ENCODE assay signal across 14 mouse cellular contexts in genomic region chr5:136395600-136396195, GRCm38 (mm10).
DNase-seq lines count a peak whose midpoint lies in the region; ATAC-seq and TF ChIP-seq lines count a peak whose summit lies in the region.
"Had no signal": no experiment of that assay in that cellular context is flagged by ENCODE, and none has a peak within 500 bp of the region (broad histone marks: within the 10 kb centered on the region; RNA-seq: fewer than 3 reads in every experiment).

No protein-coding gene starts in this region.

- 58% methylated on average over 3 of the region's 3 CpGs for WGBS in kidney, postnatal 0 days
- WGBS in heart, postnatal 0 days = 38% methylated on average over 3 of the region's 3 CpGs
- WGBS in stomach, embryonic 16.5 days = 74% methylated on average over 3 of the region's 3 CpGs
- 72% methylated on average over 3 of the region's 3 CpGs for whole genome bisulfite sequencing in liver, embryonic 11.5 days

- no peak for TF ChIP-seq EP300 in heart, postnatal 0 days (IDR thresholded peaks at IDR 0.05; ENCODE audit: low read depth)

- DNase-seq in kidney, postnatal 0 days (ENCODE audit: low spot score) = no peak
- no peak for DNase-seq in kidney, adult 8-10 months
- peak; percentile 15 to 22 for DNase-seq in gastrocnemius, postnatal 36 days
- no peak for DNase-seq in heart, postnatal 0 days (ENCODE audit: low spot score)
- DNase-seq in liver, embryonic 11.5 days (ENCODE audit: low spot score) = no peak
- DNase-seq in left cerebral cortex, postnatal 10 days (ENCODE audit: extremely low spot score in 1 of 2, low spot score in 2 of 2) = no peak
- DNase-seq: adrenal gland, postnatal 14 days; liver had no signal

- TF ChIP-seq CTCF in kidney, postnatal 0 days (IDR thresholded peaks at IDR 0.05; ENCODE audit: low read depth) = no peak
- no peak for TF ChIP-seq CTCF in heart, postnatal 0 days (IDR thresholded peaks at IDR 0.05; ENCODE audit: low read depth)

- H3K9me3 ChIP-seq in kidney, postnatal 0 days (replicated peaks; ENCODE audit: low read length) = no peaks in the 10 kb centered on the region
- no peaks in the 10 kb centered on the region for H3K9me3 ChIP-seq in heart, postnatal 0 days (replicated peaks; ENCODE audit: control insufficient read depth, low read length)
- no peaks in the 10 kb centered on the region for H3K9me3 ChIP-seq in stomach, embryonic 16.5 days (replicated peaks; ENCODE audit: control insufficient read depth, low read length)
- no peaks in the 10 kb centered on the region for H3K9me3 ChIP-seq in liver, embryonic 11.5 days (ENCODE audit: control insufficient read depth, low read length)
- H3K9me3 ChIP-seq: embryonic facial prominence, embryonic 15.5 days had no signal

- H3K36me3 ChIP-seq in kidney, postnatal 0 days (ENCODE audit: insufficient read depth, low read length) = peaks cover 8% of the 10 kb centered on the region; the same call in 1 of the 2 replicates
- peaks cover 6% of the 10 kb centered on the region; the same call in 1 of the 2 replicates for H3K36me3 ChIP-seq in heart, postnatal 0 days (replicated peaks; ENCODE audit: control insufficient read depth, insufficient read depth, low read length)
- no peaks in the 10 kb centered on the region for H3K36me3 ChIP-seq in stomach, embryonic 16.5 days (ENCODE audit: control insufficient read depth, insufficient read depth, low read length)
- no peaks in the 10 kb centered on the region for H3K36me3 ChIP-seq in liver, embryonic 11.5 days (ENCODE audit: control insufficient read depth, insufficient read depth, low read length)
- H3K36me3 ChIP-seq: embryonic facial prominence, embryonic 15.5 days had no signal

- peak overlapping the region; percentile 28 for H3K27ac ChIP-seq in kidney, postnatal 0 days
- H3K27ac ChIP-seq in heart, postnatal 0 days (ENCODE audit: low read depth) = peak overlapping the region; percentile 50
- no peak overlapping the region for H3K27ac ChIP-seq in stomach, embryonic 16.5 days (ENCODE audit: low read length)
- no peak overlapping the region for H3K27ac ChIP-seq in liver, embryonic 11.5 days (ENCODE audit: low read depth, low read length)
- H3K27ac ChIP-seq: embryonic facial prominence, embryonic 15.5 days had no signal

- no peak overlapping the region for H3K9ac ChIP-seq in kidney, postnatal 0 days (ENCODE audit: low read depth, low read length)
- H3K9ac ChIP-seq in heart, postnatal 0 days (replicated peaks; ENCODE audit: low read depth, low read length) = no peak overlapping the region
- H3K9ac ChIP-seq in stomach, embryonic 16.5 days (ENCODE audit: low read length) = no peak overlapping the region
- H3K9ac ChIP-seq in liver, embryonic 11.5 days (ENCODE audit: low read depth, low read length) = no peak overlapping the region
- H3K9ac ChIP-seq: embryonic facial prominence, embryonic 15.5 days had no signal

- no peaks in the 10 kb centered on the region for H3K27me3 ChIP-seq in kidney, postnatal 0 days (ENCODE audit: insufficient read depth, low read length)
- H3K27me3 ChIP-seq in heart, postnatal 0 days (ENCODE audit: control insufficient read depth, insufficient read depth, low read length) = no peaks in the 10 kb centered on the region
- no peaks in the 10 kb centered on the region for H3K27me3 ChIP-seq in stomach, embryonic 16.5 days (ENCODE audit: control insufficient read depth, insufficient read depth, low read length)
- H3K27me3 ChIP-seq in liver, embryonic 11.5 days (replicated peaks; ENCODE audit: control insufficient read depth, insufficient read depth, low read length) = no peaks in the 10 kb centered on the region
- H3K27me3 ChIP-seq: Patski had no signal

- no peak overlapping the region for H3K4me3 ChIP-seq in kidney, postnatal 0 days (replicated peaks; ENCODE audit: low read depth, low read length)
- H3K4me3 ChIP-seq in heart, postnatal 0 days (ENCODE audit: low read depth, low read length) = no peak overlapping the region
- no peak overlapping the region for H3K4me3 ChIP-seq in stomach, embryonic 16.5 days (replicated peaks; ENCODE audit: low read length)
- H3K4me3 ChIP-seq in liver, embryonic 11.5 days (ENCODE audit: low read depth, low read length) = no peak overlapping the region
- H3K4me3 ChIP-seq: embryonic facial prominence, embryonic 15.5 days; myocyte had no signal

- ATAC-seq in kidney, postnatal 0 days (replicated peaks; ENCODE audit: low FRiP score, low read depth) = no peak
- ATAC-seq in heart, postnatal 0 days (ENCODE audit: insufficient read depth, low read depth) = no peak
- ATAC-seq in stomach, embryonic 16.5 days (ENCODE audit: insufficient read depth, low FRiP score) = 0 out of 2 replicates have a peak, but pooled peaks have one; percentile 9
- no peak for ATAC-seq in liver, embryonic 11.5 days (replicated peaks; ENCODE audit: low FRiP score)
- no peak for ATAC-seq in monocyte, adult 5-6 weeks (replicated peaks; ENCODE audit: insufficient number of reproducible peaks, low FRiP score, low TSS enrichment, poor library complexity, severe bottlenecking)
- ATAC-seq: hindbrain, embryonic 16.5 days; Patski had no signal

- intact Hi-C loops in gastrocnemius, postnatal 36 days (cut with DNase I) = loop anchor here (10.0 kb wide), 1 partner anchor 169 kb away; the partner anchor contains the start of gene Cux1
- intact Hi-C loops in left cerebral cortex, postnatal 10 days (cut with DNase I) = no loop called here

- no peak overlapping the region for H3K4me2 ChIP-seq in kidney, postnatal 0 days (ENCODE audit: low read length)
- no peak overlapping the region for H3K4me2 ChIP-seq in heart, postnatal 0 days (ENCODE audit: low read depth, low read length)
- no peak overlapping the region for H3K4me2 ChIP-seq in stomach, embryonic 16.5 days (ENCODE audit: low read depth, low read length)
- no peak overlapping the region for H3K4me2 ChIP-seq in liver, embryonic 11.5 days
- H3K4me2 ChIP-seq: embryonic facial prominence, embryonic 15.5 days had no signal

- H3K4me1 ChIP-seq in kidney, postnatal 0 days (replicated peaks; ENCODE audit: insufficient read depth, low read length) = 0 out of 2 replicates have a peak, but pooled peaks cover 7% of the 10 kb centered on the region
- H3K4me1 ChIP-seq in heart, postnatal 0 days (ENCODE audit: control insufficient read depth, insufficient read depth) = peaks cover 10% of the 10 kb centered on the region; the same call in 1 of the 2 replicates
- H3K4me1 ChIP-seq in stomach, embryonic 16.5 days (ENCODE audit: control insufficient read depth, insufficient read depth, low read length) = no peaks in the 10 kb centered on the region
- peaks cover 4% of the 10 kb centered on the region; the same call in 1 of the 2 replicates for H3K4me1 ChIP-seq in liver, embryonic 11.5 days (replicated peaks; ENCODE audit: control insufficient read depth, insufficient read depth, low read length)

Comparison
In these comparisons a context has a peak if more than half of its experiments do, and no peak if none do; other contexts are left out.
1. DNase-seq: peak in gastrocnemius, postnatal 36 days (2 of 2); none in kidney, postnatal 0 days (single experiment), kidney, adult 8-10 months (0 of 2), heart, postnatal 0 days (single experiment), liver, embryonic 11.5 days (single experiment) and left cerebral cortex, postnatal 10 days (0 of 2).
2. H3K27ac ChIP-seq: peak in kidney, postnatal 0 days (single experiment) and heart, postnatal 0 days (single experiment); none in stomach, embryonic 16.5 days (single experiment) and liver, embryonic 11.5 days (single experiment).